Mouse (Mus musculus) cerebellum, postnatal 14 days (tissue): ENCODE results near the gene Gm10324.
"Not testable (repeated sequence)": the region's sequence is repeated elsewhere in the genome, so short reads cannot be mapped to it uniquely, and the experiment has no call there.

Source experiments
- DNase-seq, 2 experiments: peaks; one replicate each; pipeline ENCODE4 v3.0.0; 2021; ENCODE audit warnings: mixed read lengths in 2 of 2

Gm10324 gene

GRCm38 (mm10) chr13:66119247-66119646 is at the start of gene Gm10324:
Gene Gm10324 (plus strand): TSS chr13:66119547.
- not testable (repeated sequence) for DNase-seq
